Mouse (Mus musculus): ENCODE data around the gene Lmx1b.

Gene Lmx1b

GRCm38 (mm10) chr2:33546051-33546450 is 94.3 kb downstream of the Lmx1b start:
- POLR2A ChIA-PET, result interaction anchor here in 1 of 4 experiments (0.7 kb wide), 1 partner anchor 16 kb away, joined by 5 read pairs; no protein-coding TSS in a partner anchor
- CTCF ChIA-PET, result interaction anchor here (0.6 to 4.4 kb wide), 7 partner anchors 12 to 757 kb away, joined by 3 to 20 read pairs (median 5); no protein-coding TSS in a partner anchor

GRCm38 (mm10) chr2:33544781-33545566 is 95.3 kb downstream of the Lmx1b start:
- CTCF ChIA-PET, result interaction anchor here (0.6 to 2.0 kb wide), 9 partner anchors 13 to 863 kb away, joined by 3 to 19 read pairs (median 6); no protein-coding TSS in a partner anchor
- POLR2A ChIA-PET, result interaction anchor here in 2 of 4 experiments (0.6 to 0.7 kb wide), 3 partner anchors 17 to 374 kb away, joined by 4 to 5 read pairs (median 4); no protein-coding TSS in a partner anchor

GRCm38 (mm10) chr2:33544203-33544762 is 96.0 kb downstream of the Lmx1b start:
- CTCF ChIA-PET, result interaction anchor here (0.6 to 2.0 kb wide), 12 partner anchors 14 to 864 kb away, joined by 3 to 19 read pairs (median 3); no protein-coding TSS in a partner anchor
- POLR2A ChIA-PET, result interaction anchor here in 1 of 4 experiments (0.6 kb wide), 1 partner anchor 375 kb away, joined by 4 read pairs; no protein-coding TSS in a partner anchor

GRCm38 (mm10) chr2:33543429-33544202 is 96.7 kb downstream of the Lmx1b start:
- ChIA-PET CTCF (interaction anchor here (0.5 to 1.7 kb wide), 18 partner anchors 11 to 203 kb away, joined by 3 to 20 read pairs (median 4); no protein-coding TSS in a partner anchor), POLR2A (interaction anchor here in 1 of 4 experiments (1.4 kb wide), 1 partner anchor 21 kb away, joined by 4 read pairs; no protein-coding TSS in a partner anchor)

- ChIA-PET CTCF (interaction anchor here (0.5 to 1.7 kb wide), 38 partner anchors 10 to 561 kb away, joined by 3 to 20 read pairs (median 4); partner anchors contain the start of genes Garnl3 (in 1 of the 4) and Slc2a8 (in 1 of the 4)), POLR2A (interaction anchor here in 1 of 4 experiments (0.6 to 1.4 kb wide), 5 partner anchors 22 to 561 kb away, joined by 3 to 4 read pairs (median 3); partner anchors contain the start of gene Slc2a8)
These were observed 97.4 kb downstream of the Lmx1b start for GRCm38 (mm10) chr2:33542696-33543428.

- POLR2A ChIA-PET, result interaction anchor here in 1 of 4 experiments (1.2 kb wide), 1 partner anchor 29 kb away, joined by 3 read pairs; no protein-coding TSS in a partner anchor
- CTCF ChIA-PET, result interaction anchor here in 3 of 4 experiments (0.6 to 0.7 kb wide), 3 partner anchors 79 to 475 kb away, joined by 3 read pairs; no protein-coding TSS in a partner anchor
These were observed 114.8 kb downstream of the Lmx1b start for GRCm38 (mm10) chr2:33525274-33526055.

- POLR2A ChIA-PET, result no interaction called here
- CTCF ChIA-PET, result interaction anchor here in 2 of 4 experiments (0.6 kb wide), 2 partner anchors 382 to 657 kb away, joined by 3 to 6 read pairs; no protein-coding TSS in a partner anchor
These were observed 124.5 kb downstream of the Lmx1b start for GRCm38 (mm10) chr2:33515856-33516255.

- POLR2A ChIA-PET, result no interaction called here
These were observed 124.9 kb downstream of the Lmx1b start for GRCm38 (mm10) chr2:33515431-33515830.

More at GRCm38 (mm10) chr2:33515431-33515830, 124.9 kb downstream of the Lmx1b start:
- CTCF ChIA-PET, result interaction anchor here in 2 of 4 experiments (0.6 kb wide), 2 partner anchors 382 to 656 kb away, joined by 3 to 6 read pairs; no protein-coding TSS in a partner anchor

All from embryonic stem cell, embryonic (primary cell).